Mouse (Mus musculus): Measurements from ENCODE around the gene Gast. TPM values are rescaled to one million over a fixed set of nuclear protein-coding genes. Genes with fewer than 3 reads are reported as not detected.
A peak's percentile ranks its signal among the peaks of the same experiment; 100 is the strongest.
"Not testable (repeated sequence)": the region's sequence is repeated elsewhere in the genome, so short reads cannot be mapped to it uniquely, and the experiment has no call there.

Gast gene
- polyA plus RNA-seq, 1 experiment from 2014 or later: 0.90 TPM

DNA sequence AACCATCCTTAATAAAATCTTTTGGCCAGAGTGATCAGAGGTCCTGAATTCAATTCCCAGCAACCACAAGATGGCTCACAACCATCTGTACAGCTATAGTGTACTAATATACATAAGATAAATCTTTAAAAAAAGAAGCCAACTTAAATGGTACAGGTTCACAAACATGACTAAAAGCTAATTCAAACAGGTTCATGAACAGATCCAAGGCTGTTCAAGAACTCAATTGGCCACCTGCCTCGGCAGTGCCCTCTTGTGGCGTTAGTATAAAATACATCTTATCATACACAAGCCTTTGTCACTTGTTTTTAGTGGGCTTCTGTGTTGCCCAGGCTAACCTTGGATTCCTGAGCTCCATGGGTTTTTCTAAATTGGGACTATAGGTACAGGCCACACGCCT lies 10.6 kb upstream of the Gast start:
- Histone ChIP-seq H3K27me3 (ENCODE audit: insufficient read depth, poor library complexity, severe bottlenecking) (no peaks in the 10 kb centered on the region), H3K4me3 (no peak overlapping the region), H3K4me1 (replicated peaks) (peaks cover 24% of the 10 kb centered on the region), H3K9me3 (no peaks in the 10 kb centered on the region), H3K36me3 (peaks cover 25% of the 10 kb centered on the region), H3K27ac (no peak overlapping the region)
- peak; percentile 52 for DNase-seq (ENCODE audit: low spot score)
- 16% methylated on average over 3 of the region's 3 CpGs for WGBS

DNA sequence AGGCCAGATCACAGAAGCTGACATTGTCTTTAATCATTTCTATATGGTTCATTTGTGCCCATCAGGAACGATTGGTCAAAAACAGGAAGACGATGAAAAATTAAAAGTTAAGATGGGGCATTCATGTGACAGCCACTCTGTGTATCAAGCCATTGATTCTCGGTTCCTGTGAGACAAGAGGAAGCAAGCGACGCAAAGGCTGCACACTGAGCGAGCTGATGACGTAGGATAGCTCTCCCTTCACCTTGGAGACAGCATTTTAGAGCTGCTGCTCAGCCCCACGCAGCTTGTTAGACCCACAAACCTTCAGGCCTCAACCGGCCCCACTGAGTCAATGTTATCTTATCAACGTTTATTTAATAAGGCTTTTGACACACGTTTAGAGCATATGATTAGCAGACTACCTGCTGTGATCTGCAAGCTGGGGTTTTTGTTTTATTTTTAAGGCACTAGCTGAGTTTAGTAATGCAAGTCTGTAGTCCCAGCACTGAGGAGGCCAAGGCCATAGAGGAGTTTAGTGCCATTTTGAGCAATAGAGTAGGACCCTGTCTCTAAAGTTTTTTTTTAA lies 9.1 kb upstream of the Gast start:
- WGBS: 70% methylated on average over 11 of the region's 11 CpGs
- Histone ChIP-seq H3K4me1 (replicated peaks) (peaks cover 24% of the 10 kb centered on the region), H3K27ac (no peak overlapping the region), H3K4me3 (no peak overlapping the region), H3K27me3 (ENCODE audit: insufficient read depth, poor library complexity, severe bottlenecking) (no peaks in the 10 kb centered on the region), H3K36me3 (peaks cover 25% of the 10 kb centered on the region), H3K9me3 (no peaks in the 10 kb centered on the region)
- DNase-seq (ENCODE audit: low spot score): no peak

DNA sequence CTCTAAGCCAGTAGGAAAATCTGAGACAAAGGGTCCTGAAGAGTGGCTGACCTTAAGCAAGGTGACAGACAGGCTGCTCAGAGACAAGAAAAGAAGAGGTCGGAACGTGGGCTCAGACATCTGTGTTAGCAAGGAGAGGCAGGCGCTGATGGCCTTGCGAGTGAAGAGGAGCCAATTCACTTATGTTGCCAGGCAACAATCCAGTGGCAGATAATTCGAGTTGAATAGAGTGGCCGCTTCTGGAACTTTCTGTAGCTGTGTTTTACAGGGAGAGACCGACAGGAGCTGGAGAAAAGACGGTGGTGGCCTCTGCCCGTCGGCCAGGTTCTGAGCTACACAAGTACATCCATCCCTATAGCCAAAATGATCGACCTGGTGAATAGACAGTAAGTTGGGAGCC lies 6.9 kb upstream of the Gast start:
- Histone ChIP-seq H3K27ac (peak overlapping the region; percentile 50; the same call in 1 of the 2 replicates), H3K27me3 (ENCODE audit: insufficient read depth, poor library complexity, severe bottlenecking) (no peaks in the 10 kb centered on the region), H3K4me1 (replicated peaks) (peaks cover 32% of the 10 kb centered on the region), H3K4me3 (no peak overlapping the region), H3K36me3 (peaks cover 5% of the 10 kb centered on the region), H3K9me3 (no peaks in the 10 kb centered on the region)
- WGBS: 56% methylated on average over 11 of the region's 11 CpGs
- DNase-seq (ENCODE audit: low spot score): peak; percentile 23

DNA sequence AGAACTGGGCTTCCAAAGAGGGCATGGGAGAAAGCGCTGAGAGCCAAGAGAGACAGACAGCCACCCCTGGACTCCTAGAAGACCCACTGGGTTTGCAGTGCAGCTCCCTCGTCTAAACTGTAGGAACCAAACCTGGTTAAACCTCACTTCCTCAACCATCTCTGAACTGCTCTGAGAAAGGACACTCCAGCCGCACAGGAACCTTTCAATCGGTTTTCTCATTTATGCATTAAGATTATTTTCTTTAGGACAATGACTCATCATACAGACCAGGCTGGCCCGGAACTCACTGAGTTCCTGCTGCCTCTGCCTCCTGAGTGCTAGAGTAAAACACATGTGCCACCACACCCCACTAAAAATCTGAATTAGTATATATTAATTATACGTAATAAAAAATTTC lies 6.4 kb upstream of the Gast start:
- no peak overlapping the region for H3K4me3 ChIP-seq
- DNase-seq (ENCODE audit: low spot score): no peak
- no peaks in the 10 kb centered on the region for H3K27me3 ChIP-seq (ENCODE audit: insufficient read depth, poor library complexity, severe bottlenecking)
- peaks cover under 1% of the 10 kb centered on the region; the same call in 1 of the 2 replicates for H3K36me3 ChIP-seq
- 86% methylated on average over 6 of the region's 6 CpGs for WGBS
- peaks cover 36% of the 10 kb centered on the region for H3K4me1 ChIP-seq (replicated peaks)
- no peaks in the 10 kb centered on the region for H3K9me3 ChIP-seq
- peak overlapping the region; percentile 50; the same call in 1 of the 2 replicates for H3K27ac ChIP-seq

DNA sequence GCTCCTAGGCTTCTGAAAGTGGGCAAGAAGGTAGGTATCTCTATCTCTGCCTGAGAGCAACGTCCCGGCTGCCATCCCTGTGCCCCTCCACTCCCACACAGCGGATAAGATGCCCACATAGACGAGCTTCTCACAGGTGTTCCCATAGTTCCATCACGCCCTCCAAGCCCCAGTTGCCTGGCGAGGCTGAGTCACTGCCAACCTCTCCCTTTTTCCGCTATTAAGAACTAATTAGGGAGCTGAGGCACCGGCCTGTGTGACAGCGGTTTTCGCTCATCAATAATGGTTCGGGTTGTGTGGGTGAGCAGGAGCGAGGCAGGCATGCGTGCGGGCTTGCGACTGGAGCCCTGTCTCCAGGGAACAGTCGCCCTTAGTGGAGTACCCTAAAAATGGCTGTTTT lies 4.0 kb upstream of the Gast start:
- no peaks in the 10 kb centered on the region for H3K9me3 ChIP-seq
- DNase-seq (ENCODE audit: low spot score): no peak
- no peak overlapping the region for H3K27ac ChIP-seq

DNA sequence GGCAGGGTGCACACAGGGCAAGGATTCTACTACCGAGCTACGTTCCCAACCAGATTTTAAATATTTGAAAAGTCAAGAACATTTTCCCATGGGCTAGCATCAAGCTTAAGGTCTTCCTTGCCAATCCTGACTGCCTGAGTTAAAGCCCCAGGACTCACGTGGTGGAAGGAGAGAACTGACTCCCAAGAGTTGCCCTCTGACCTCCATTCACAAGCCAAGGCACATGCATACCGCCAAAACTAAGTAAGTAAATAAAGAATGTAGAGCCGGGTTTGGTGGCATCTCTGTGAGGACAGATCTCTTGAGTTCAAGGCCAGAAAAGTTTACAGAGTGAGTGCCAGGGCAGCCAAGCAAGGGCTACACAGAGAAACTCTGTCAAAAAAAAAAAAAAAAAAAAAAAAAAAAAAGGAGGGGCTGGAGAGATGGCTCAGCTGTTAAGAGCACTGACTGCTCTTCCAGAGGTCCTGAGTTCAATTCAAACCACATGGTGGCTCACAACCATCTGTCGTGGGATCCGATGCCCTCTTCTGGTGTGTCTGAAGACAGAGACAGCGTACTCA lies 3.3 kb upstream of the Gast start:
- not testable (repeated sequence) for H3K9me3 ChIP-seq; H3K27me3 ChIP-seq (ENCODE audit: insufficient read depth, poor library complexity, severe bottlenecking); H3K27ac ChIP-seq; DNase-seq (ENCODE audit: low spot score); H3K4me3 ChIP-seq; H3K36me3 ChIP-seq
- WGBS: 58% methylated on average over 8 of the region's 8 CpGs
- H3K4me1 ChIP-seq (replicated peaks): peaks cover 55% of the 10 kb centered on the region

More for the DNA sequence above, 4.0 kb upstream of the Gast start:
- Histone ChIP-seq H3K36me3 (no peaks in the 10 kb centered on the region), H3K4me1 (replicated peaks) (peaks cover 52% of the 10 kb centered on the region), H3K27me3 (ENCODE audit: insufficient read depth, poor library complexity, severe bottlenecking) (no peaks in the 10 kb centered on the region), H3K4me3 (no peak overlapping the region)
- whole genome bisulfite sequencing: 67% methylated on average over 16 of the region's 16 CpGs

DNA sequence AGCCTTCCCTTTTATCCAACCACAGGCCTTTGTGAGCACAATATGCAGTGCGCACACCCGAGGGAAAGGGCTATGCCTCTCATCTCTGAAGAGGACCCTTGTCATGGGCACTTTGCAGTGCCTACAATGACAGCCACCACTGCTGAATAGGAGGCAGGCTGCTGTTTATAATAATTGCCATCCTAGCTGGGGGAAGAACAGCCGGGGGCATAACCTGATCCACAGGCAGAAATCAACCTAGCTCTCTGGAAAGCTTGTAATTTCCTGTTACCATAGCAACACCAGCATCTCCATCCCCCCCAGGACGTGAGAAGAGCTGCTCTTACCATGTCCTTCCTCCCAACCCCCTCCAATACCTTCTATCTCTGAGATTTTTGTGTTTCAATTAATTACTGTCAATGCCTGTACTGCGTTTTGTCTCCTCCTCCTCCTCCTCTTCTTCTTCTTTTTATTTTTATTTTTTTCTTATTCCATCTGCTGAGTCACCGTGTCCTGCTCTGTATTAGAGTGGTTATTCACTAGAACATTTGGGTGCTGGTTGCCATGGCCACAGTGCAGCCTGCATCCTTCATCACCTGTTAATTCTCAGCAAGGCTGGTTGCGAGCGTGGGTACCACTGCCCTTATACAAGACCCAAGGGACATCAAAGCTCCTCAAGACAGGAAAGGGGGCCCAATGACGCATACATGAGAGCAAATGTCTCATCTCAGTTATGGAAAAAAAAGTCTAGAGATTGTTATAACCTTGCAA lies 1.3 kb upstream of the Gast start:
- H3K4me3 ChIP-seq: no peak overlapping the region
- H3K4me1 ChIP-seq (replicated peaks): peaks cover 52% of the 10 kb centered on the region
- no peaks in the 10 kb centered on the region for H3K36me3 ChIP-seq
- H3K27me3 ChIP-seq (ENCODE audit: insufficient read depth, poor library complexity, severe bottlenecking): no peaks in the 10 kb centered on the region
- H3K27ac ChIP-seq: peak overlapping the region; percentile 66; the same call in 1 of the 2 replicates
- DNase-seq (ENCODE audit: low spot score): peak; percentile 16
- no peaks in the 10 kb centered on the region for H3K9me3 ChIP-seq
- WGBS: 64% methylated on average over 9 of the region's 9 CpGs

DNA sequence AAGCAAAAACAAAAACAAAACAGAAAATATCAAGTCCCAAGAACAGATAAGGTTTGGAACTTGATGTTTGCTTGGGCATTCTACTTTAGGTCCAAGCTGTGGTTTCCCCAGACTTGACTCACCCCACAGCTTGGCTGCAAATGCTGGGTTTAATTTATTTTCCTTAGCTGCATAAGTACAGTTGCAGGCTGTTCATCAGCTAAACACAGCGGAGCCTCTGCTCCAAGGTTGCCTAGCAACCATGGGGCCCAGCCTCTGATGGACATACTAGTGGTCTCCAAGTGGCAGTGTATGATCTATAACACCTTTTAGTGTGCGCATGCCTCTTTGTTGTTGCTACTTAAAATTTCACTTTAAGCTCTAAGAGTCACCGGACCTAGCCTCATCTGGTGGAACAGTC lies 1.5 kb downstream of the Gast start:
- DNase-seq (ENCODE audit: low spot score): peak; percentile 49
- 69% methylated on average over 3 of the region's 3 CpGs for WGBS
- H3K27me3 ChIP-seq (ENCODE audit: insufficient read depth, poor library complexity, severe bottlenecking): no peaks in the 10 kb centered on the region; the same call in 1 of the 2 replicates
- H3K9me3 ChIP-seq: no peaks in the 10 kb centered on the region
- peak overlapping the region; percentile 2; the same call in 1 of the 2 replicates for H3K27ac ChIP-seq
- no peaks in the 10 kb centered on the region for H3K36me3 ChIP-seq
- H3K4me3 ChIP-seq: no peak overlapping the region
- H3K4me1 ChIP-seq (replicated peaks): peaks cover 43% of the 10 kb centered on the region

DNA sequence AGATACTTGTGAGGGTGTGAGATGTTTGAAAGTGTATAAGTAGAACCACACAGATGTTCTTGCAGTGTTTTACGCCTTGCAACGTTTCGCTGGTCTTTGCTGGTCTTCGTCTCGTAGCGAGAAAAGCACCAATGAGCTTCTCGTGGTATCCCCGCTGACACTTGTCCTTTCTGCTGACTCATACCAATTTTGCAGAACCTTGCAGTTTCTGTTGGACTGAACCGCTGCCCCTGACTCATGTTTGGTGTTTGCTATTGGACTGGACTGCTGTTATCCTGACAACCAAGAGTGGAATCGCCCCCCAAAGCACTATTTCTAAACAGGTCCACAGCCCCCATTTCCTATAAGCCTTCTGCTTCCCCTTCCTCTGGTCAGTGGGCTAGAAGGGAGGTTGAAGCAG lies 10.1 kb downstream of the Gast start:
- no peak overlapping the region for H3K27ac ChIP-seq
- no peak overlapping the region for H3K4me3 ChIP-seq
- DNase-seq (ENCODE audit: low spot score): no peak
- no peaks in the 10 kb centered on the region for H3K9me3 ChIP-seq
- no peaks in the 10 kb centered on the region; the same call in 1 of the 2 replicates for H3K27me3 ChIP-seq (ENCODE audit: insufficient read depth, poor library complexity, severe bottlenecking)
- 92% methylated on average over 10 of the region's 10 CpGs for WGBS
- H3K4me1 ChIP-seq (replicated peaks): 0 out of 2 replicates have a peak, but pooled peaks cover 4% of the 10 kb centered on the region
- H3K36me3 ChIP-seq: peaks cover 10% of the 10 kb centered on the region; the same call in 1 of the 2 replicates

DNA sequence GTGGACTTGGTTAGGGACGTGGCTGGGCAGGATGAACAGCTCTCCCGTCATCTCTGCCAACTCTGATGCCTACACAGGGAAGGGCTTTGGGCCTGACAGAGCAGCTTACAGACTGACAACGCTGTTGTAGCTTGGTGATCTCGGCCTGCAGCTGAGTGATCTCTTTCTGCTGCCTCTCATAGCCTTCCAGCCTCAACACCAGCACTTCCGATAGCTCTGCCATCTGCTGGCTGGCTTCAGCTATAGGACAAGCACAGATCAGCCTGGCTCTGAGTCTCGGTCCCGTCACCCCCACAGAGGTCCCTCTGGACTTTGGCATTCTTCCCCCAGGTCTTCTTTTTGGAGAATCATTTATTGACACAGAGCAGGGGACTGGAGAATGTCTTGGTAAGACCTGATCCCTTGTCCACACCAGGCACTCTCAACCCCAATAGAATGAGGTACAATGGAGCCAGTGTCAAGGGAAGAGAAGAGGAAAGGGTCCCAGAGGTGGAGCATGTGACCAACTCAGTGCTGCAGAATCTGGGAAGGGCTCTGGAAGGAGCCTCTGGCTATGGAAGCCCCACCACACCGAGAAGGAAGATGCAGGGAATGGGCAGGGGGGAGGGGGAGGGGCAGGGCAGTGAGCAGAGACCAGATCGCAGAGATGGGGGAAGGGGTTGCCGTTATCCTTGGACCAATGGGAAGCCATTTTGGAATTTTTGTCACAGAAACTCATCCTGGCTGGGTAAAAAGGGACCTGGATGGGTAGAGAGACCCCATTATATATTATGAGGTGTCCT lies 18.1 kb downstream of the Gast start:
- H3K27me3 ChIP-seq (ENCODE audit: insufficient read depth, poor library complexity, severe bottlenecking): peaks cover 45% of the 10 kb centered on the region
- no peak overlapping the region for H3K4me3 ChIP-seq
- peaks cover 41% of the 10 kb centered on the region for H3K4me1 ChIP-seq (replicated peaks)
- 42% methylated on average over 10 of the region's 10 CpGs for WGBS
- peaks cover 47% of the 10 kb centered on the region for H3K36me3 ChIP-seq
- H3K27ac ChIP-seq: 0 out of 2 replicates have a peak overlapping the region, but pooled peaks have one; percentile 20
- H3K9me3 ChIP-seq: no peaks in the 10 kb centered on the region
- peak; percentile 37 for DNase-seq (ENCODE audit: low spot score)

DNA sequence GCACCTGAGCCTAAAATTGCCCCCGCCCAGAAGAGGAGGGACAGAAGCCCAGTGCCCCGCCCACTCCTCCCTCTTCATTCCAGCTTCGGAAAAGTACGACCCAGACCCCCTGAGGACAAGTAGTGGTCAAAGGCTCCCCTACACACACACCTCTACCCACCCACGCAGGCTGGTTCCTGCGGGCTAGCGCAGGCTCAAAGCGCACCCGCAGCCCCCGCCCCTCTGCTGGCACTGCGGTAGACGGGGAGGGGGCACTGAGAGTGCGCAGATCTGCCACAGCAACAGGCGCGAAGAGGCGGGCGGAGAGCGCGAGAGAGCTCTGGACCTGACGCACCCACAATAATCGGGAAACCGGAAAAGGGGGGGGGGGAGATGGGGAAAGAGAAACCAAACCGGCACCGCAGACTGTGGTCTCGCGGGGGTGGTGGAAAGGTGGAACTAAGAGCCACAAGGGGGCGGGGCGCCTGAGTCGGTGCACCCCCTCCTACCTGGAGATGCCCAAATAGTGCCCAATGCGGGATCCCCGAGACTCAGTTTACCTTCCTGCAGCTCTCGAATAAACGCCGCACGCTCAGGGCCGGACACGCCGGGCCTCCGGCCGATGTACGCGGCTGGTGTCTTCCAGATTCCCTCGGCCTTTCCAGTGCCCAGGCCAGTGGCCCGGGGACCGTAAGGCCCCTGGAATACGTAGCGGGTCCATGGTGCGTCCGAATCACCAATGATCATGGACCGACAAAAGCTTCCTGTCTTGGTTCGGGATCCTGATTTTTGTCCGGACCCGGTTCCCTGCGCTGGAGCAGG lies 21.1 kb downstream of the Gast start:
- peaks cover 76% of the 10 kb centered on the region for H3K27me3 ChIP-seq (ENCODE audit: insufficient read depth, poor library complexity, severe bottlenecking)

More for the DNA sequence above, 21.1 kb downstream of the Gast start:
- Histone ChIP-seq H3K27ac (peak overlapping the region; percentile 93), H3K9me3 (no peaks in the 10 kb centered on the region), H3K4me3 (peak overlapping the region; percentile 85), H3K4me1 (replicated peaks) (peaks cover 37% of the 10 kb centered on the region), H3K36me3 (peaks cover 30% of the 10 kb centered on the region)
- DNase-seq (ENCODE audit: low spot score): peak; percentile 43
- WGBS: 1% methylated on average over 54 of the region's 54 CpGs
